Mouse (Mus musculus) CH12.LX (cell line): Measurements from ENCODE around the gene Gm44502. TPM values are rescaled to one million over a fixed set of nuclear protein-coding genes. Genes with fewer than 3 reads are reported as not detected.
A peak's percentile ranks its signal among the peaks of the same experiment; 100 is the strongest.

ENCODE experiments used
- DNase-seq: peaks from one replicate; pipeline ENCODE4 v3.0.0-alpha.2; 2013; ENCODE audit errors: extremely low read depth
- H3K27ac ChIP-seq: 2 replicates; pipeline ENCODE4 v1.5.1; 2012; ENCODE audit warnings: low read depth, mild to moderate bottlenecking, control low read depth, moderate library complexity; ENCODE audit not compliant: insufficient read depth
- H3K27me3 ChIP-seq: replicated peaks from 2 replicates; pipeline ENCODE3; 2012; ENCODE audit warnings: inconsistent platforms
- H3K36me3 ChIP-seq, 2 experiments: replicated peaks in 1 of 2; 2 replicates each; pipeline versions ENCODE3 to v1.6.1; 2012; ENCODE audit warnings: inconsistent platforms in 1 of 2, low read length in 1 of 2, mild to moderate bottlenecking in 1 of 2, mixed read lengths in 1 of 2, moderate library complexity in 1 of 2; ENCODE audit not compliant: control insufficient read depth in 1 of 2, insufficient read depth in 1 of 2
- H3K4me1 ChIP-seq, 2 experiments: 2 replicates each; pipeline ENCODE4 v1.6.1; 2012; ENCODE audit warnings: inconsistent platforms in 1 of 2, moderate library complexity in 1 of 2; ENCODE audit not compliant: insufficient read depth in 2 of 2, control insufficient read depth in 1 of 2
- H3K4me2 ChIP-seq: 2 replicates; pipeline ENCODE4 v1.6.1; 2012; ENCODE audit warnings: low read depth, mild to moderate bottlenecking, control low read depth; ENCODE audit not compliant: poor library complexity, insufficient read depth, severe bottlenecking
- H3K4me3 ChIP-seq, 3 experiments: fragments of 150-350 bp in 1 of 3; sonication (generic) in 1 of 3; replicated peaks in 1 of 3; 2 replicates each; pipeline versions ENCODE3 to v1.5.1; 2011 to 2012; ENCODE audit warnings: low read depth in 2 of 3, low read length in 2 of 3, mild to moderate bottlenecking in 2 of 3, moderate library complexity in 2 of 3, control low read depth in 1 of 3, improper control_type of control experiment in 1 of 3, inconsistent platforms in 1 of 3, mixed read lengths in 1 of 3; ENCODE audit not compliant: poor library complexity in 1 of 3
- H3K79me2 ChIP-seq: replicated peaks from 2 replicates; pipeline ENCODE4 v1.6.1; 2012; ENCODE audit warnings: mild to moderate bottlenecking, moderate library complexity; ENCODE audit not compliant: control insufficient read depth, poor library complexity, insufficient read depth, severe bottlenecking; ENCODE audit errors: extremely low read depth
- H3K9ac ChIP-seq: 2 replicates; pipeline ENCODE4 v1.6.1; 2012; ENCODE audit warnings: low read depth, mild to moderate bottlenecking, control low read depth, moderate library complexity; ENCODE audit not compliant: insufficient read depth
- H3K9me3 ChIP-seq: replicated peaks from 2 replicates; pipeline ENCODE3; 2012; ENCODE audit warnings: low read length, inconsistent platforms, mixed read lengths
- CHD2 ChIP-seq: IDR thresholded peaks from 2 replicates; pipeline ENCODE4 v1.6.1; 2011; ENCODE audit warnings: low read length, improper control_type of control experiment
- CTCF ChIP-seq, 2 experiments: IDR thresholded peaks in 1 of 2; conservative IDR thresholded peaks in 1 of 2; 2 replicates each; pipeline ENCODE4 v1.5.1; 2011 to 2012; ENCODE audit warnings: low read depth in 2 of 2, low read length in 2 of 2, improper control_type of control experiment in 1 of 2, inconsistent platforms in 1 of 2, mild to moderate bottlenecking in 1 of 2, moderate library complexity in 1 of 2
- ELF1 ChIP-seq: IDR thresholded peaks from 2 replicates; pipeline ENCODE4 v1.6.1; 2014; ENCODE audit warnings: low read depth, mild to moderate bottlenecking, inconsistent platforms, low read length, improper control_type of control experiment
- EP300 ChIP-seq: IDR thresholded peaks from 2 replicates; pipeline ENCODE4 v1.6.1; 2011; ENCODE audit warnings: low read length, improper control_type of control experiment
- HCFC1 ChIP-seq: IDR thresholded peaks from 2 replicates; pipeline ENCODE4 v1.6.1; 2012; ENCODE audit warnings: low read depth, mild to moderate bottlenecking, inconsistent platforms, low read length, improper control_type of control experiment
- IRF4 ChIP-seq: IDR thresholded peaks from 2 replicates; pipeline ENCODE4 v1.6.1; 2014; ENCODE audit warnings: low read depth, mild to moderate bottlenecking, inconsistent platforms, low read length, improper control_type of control experiment
- JUN ChIP-seq: IDR thresholded peaks from 2 replicates; pipeline ENCODE4 v1.6.1; 2011; ENCODE audit warnings: low read depth, mild to moderate bottlenecking, low read length, improper control_type of control experiment, moderate library complexity; ENCODE audit not compliant: insufficient read depth
- JUND ChIP-seq: conservative IDR thresholded peaks from 2 replicates; pipeline ENCODE4 v1.6.1; 2011; ENCODE audit warnings: low read depth, low read length, improper control_type of control experiment
- KAT2A ChIP-seq: IDR thresholded peaks from 2 replicates; pipeline ENCODE4 v1.6.1; 2012; ENCODE audit warnings: low read length, improper control_type of control experiment, inconsistent platforms; ENCODE audit not compliant: insufficient replicate concordance
- MAFK ChIP-seq: IDR thresholded peaks from 2 replicates; pipeline ENCODE4 v1.6.1; 2011; ENCODE audit warnings: low read length, improper control_type of control experiment; ENCODE audit not compliant: insufficient replicate concordance
- NELFE ChIP-seq: IDR thresholded peaks from 2 replicates; pipeline ENCODE4 v1.6.1; 2011; ENCODE audit warnings: low read depth, low read length, improper control_type of control experiment
- RAD21 ChIP-seq: IDR thresholded peaks from 2 replicates; pipeline ENCODE4 v1.6.1; 2011; ENCODE audit warnings: low read depth, mild to moderate bottlenecking, low read length, improper control_type of control experiment, moderate library complexity
- SIN3A ChIP-seq: IDR thresholded peaks from 2 replicates; pipeline ENCODE4 v1.6.1; 2012; ENCODE audit warnings: low read length, improper control_type of control experiment, inconsistent platforms
- TBP ChIP-seq: conservative IDR thresholded peaks from 2 replicates; pipeline ENCODE4 v1.6.1; 2011; ENCODE audit warnings: low read depth, low read length, improper control_type of control experiment
- USF1 ChIP-seq: IDR thresholded peaks from 2 replicates; pipeline ENCODE4 v1.6.1; 2014; ENCODE audit warnings: low read depth, mild to moderate bottlenecking, inconsistent platforms, low read length, improper control_type of control experiment
- ZMIZ1 ChIP-seq: IDR thresholded peaks from 2 replicates; pipeline ENCODE4 v1.6.1; 2012; ENCODE audit warnings: low read depth, mild to moderate bottlenecking, inconsistent platforms, low read length, improper control_type of control experiment
- dilution Hi-C: fragments of 300-500 bp; cut with MboI; formaldehyde crosslinking; loops from 2 replicates; pipeline ENCODE4 v1.14.3; 2020; ENCODE audit warnings: low sequenced_read_pairs; ENCODE audit not compliant: extremely low pct_unique_long_range_greater_than_20kb, extremely low pct_ligation_motif_present
- in situ Hi-C: fragments of 300-500 bp; cut with MboI; formaldehyde crosslinking; loops from 3 replicates; pipeline ENCODE4 v1.14.3; 2019; ENCODE audit warnings: low sequenced_read_pairs, low pct_ligation_motif_present, low pct_unique_long_range_greater_than_20kb, mixed read lengths
- polyA plus RNA-seq: library from polyadenylated mRNA; unstranded; fragments of >175 nt; gene quantifications from 2 replicates; pipeline ENCODE4 v1.2.1, GENCODE M21; 2012; ENCODE audit warnings: low read depth; ENCODE audit not compliant: insufficient read length
- total RNA-seq, 2 experiments: library from RNA; depleted of rRNA; stranded (reverse); fragments of 300-350 nt in 1 of 2; fragments of >200 nt in 1 of 2; gene quantifications; 2 replicates each; pipeline ENCODE4 v1.2.3; 2012 to 2014

The Gm44502 gene
- total and polyA plus RNA-seq, 3 experiments, result 0.13 to 0.15 TPM; not detected in 1

DNA sequence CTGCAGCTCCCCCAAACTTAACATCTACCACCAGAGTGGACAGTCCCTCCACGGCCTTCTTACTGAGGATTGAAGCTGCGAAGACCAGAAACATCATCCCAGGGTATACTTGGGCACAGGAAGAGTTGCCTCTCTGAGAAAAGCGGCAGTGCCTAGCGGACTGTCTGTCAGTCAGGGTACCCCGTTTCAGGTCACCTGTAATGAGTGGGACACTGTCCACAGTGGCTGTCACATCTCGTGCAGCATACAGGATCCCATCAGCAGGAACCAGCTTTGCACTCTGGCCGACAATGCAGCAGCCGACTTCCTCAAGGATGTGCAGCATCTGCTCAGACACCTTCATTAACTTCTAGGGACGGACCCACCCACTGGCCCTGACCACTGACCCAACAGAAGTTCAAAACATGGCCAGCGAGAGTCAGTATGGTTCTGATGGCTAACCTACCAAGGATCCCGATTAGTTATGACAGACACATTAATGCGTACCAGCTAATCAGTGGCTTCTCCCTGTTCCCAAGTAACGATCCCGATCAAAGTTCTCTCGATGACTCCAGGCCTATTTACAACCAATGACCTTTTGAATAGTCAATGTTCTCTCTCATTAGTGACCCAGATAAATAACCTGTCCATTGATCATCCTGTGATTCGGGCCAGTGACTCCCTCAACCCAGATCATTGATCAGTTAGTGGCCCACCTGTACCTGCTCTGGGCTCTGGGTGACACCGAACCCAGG is 54.5 kb downstream of the Gm44502 start:
- Histone ChIP-seq H3K36me3 (peaks cover 27 to 29% of the 10 kb centered on the region in 2 experiments), H3K79me2 (no peaks in the 10 kb centered on the region), H3K27me3 (no peaks in the 10 kb centered on the region), H3K9me3 (peaks cover 13% of the 10 kb centered on the region), H3K4me3 (no peak overlapping the region), H3K27ac (no peak overlapping the region), H3K9ac (no peak overlapping the region), H3K4me2 (no peak overlapping the region), H3K4me1 (peaks cover 0 to 26% of the 10 kb centered on the region in 2 experiments; a peak in 2 of 4 replicates)
- DNase-seq, result no peak
- in situ Hi-C loops, result loop anchor here (25.0 kb wide), 1 partner anchor 263 kb away; the partner anchor contains the start of gene Tubgcp6
- dilution Hi-C loops, result no loop called here
- TF ChIP-seq IRF4, result no peak
- no peak for TF ChIP-seq ELF1
- TF ChIP-seq USF1, result no peak
- no peak for TF ChIP-seq JUN
- TF ChIP-seq KAT2A, result no peak
- TF ChIP-seq TBP, result no peak
- TF ChIP-seq NELFE, result no peak
- no peak for TF ChIP-seq EP300
- no peak for TF ChIP-seq SIN3A
- no peak for TF ChIP-seq CHD2
- TF ChIP-seq RAD21, result no peak
- no peak for TF ChIP-seq CTCF (conservative IDR thresholded peaks at IDR 0.05 in 1 of 2, IDR thresholded peaks at IDR 0.05 in 1 of 2; ENCODE audit: low read depth in 2 of 2, low read length in 2 of 2)
- no peak for TF ChIP-seq HCFC1

DNA sequence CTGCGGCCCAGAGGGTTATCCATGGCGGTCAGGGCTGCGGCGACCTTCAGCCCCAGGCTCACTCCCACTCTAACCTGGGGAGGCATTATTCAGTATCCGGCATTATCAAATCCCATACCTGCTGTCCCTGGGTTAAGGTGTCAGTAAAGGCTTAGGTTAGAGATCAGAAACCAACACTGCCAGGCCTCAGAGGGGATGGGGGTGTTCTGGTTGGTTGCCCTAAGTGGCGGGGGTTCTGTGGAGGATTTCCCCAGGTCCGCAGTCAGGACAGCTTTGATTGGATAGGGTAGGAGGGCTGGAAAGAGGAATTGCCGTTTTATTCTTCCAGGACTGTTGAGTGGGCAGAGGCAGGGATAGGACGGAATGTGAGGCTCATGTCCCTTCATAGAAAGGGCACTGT is 55.2 kb downstream of the Gm44502 start:
- H3K4me2 ChIP-seq, result no peak overlapping the region
- in situ Hi-C loops, result loop anchor here (25.0 kb wide), 1 partner anchor 262 kb away; the partner anchor contains the start of gene Tubgcp6
- peaks cover 0 to 26% of the 10 kb centered on the region in 2 experiments; a peak in 2 of 4 replicates for H3K4me1 ChIP-seq
- H3K27me3 ChIP-seq, result no peaks in the 10 kb centered on the region
- no peak for TF ChIP-seq MAFK
- no peak for TF ChIP-seq ELF1
- TF ChIP-seq ZMIZ1, result no peak
- TF ChIP-seq JUND, result no peak
- H3K9ac ChIP-seq, result peak overlapping the region; percentile 83; the same call in 1 of the 2 replicates
- H3K27ac ChIP-seq, result no peak overlapping the region
- H3K4me3 ChIP-seq, result peak overlapping the region; percentile 80 to 96 (median 81)
- H3K79me2 ChIP-seq, result no peaks in the 10 kb centered on the region
- H3K36me3 ChIP-seq, result peaks cover 33 to 36% of the 10 kb centered on the region in 2 experiments
- H3K9me3 ChIP-seq, result peaks cover 13% of the 10 kb centered on the region
- dilution Hi-C loops, result no loop called here
- DNase-seq, result no peak
